Comparison of ENCODE assay signal across 9 mouse cellular contexts in genomic region chr8:13625281-13625970, GRCm38 (mm10). TPM values are rescaled to one million over a fixed set of nuclear protein-coding genes. Genes with fewer than 3 reads are reported as not detected.
A peak's percentile ranks its signal among the peaks of the same experiment; 100 is the strongest.
DNase-seq lines count a peak whose midpoint lies in the region; ATAC-seq and TF ChIP-seq lines count a peak whose summit lies in the region.
"Had no signal": no experiment of that assay in that cellular context is flagged by ENCODE, and none has a peak within 500 bp of the region (broad histone marks: within the 10 kb centered on the region; RNA-seq: fewer than 3 reads in every experiment).

No protein-coding gene starts in this region.

- H3K36me3 ChIP-seq in forebrain, embryonic 14.5 days (ENCODE audit: control insufficient read depth, insufficient read depth, low read length): no peaks in the 10 kb centered on the region
- 0 out of 2 replicates have a peak, but pooled peaks cover 3% of the 10 kb centered on the region for H3K36me3 ChIP-seq in limb, embryonic 15.5 days

- H3K27ac ChIP-seq in gastrocnemius, adult 2 months: peak overlapping the region; percentile 84
- H3K27ac ChIP-seq in forebrain, embryonic 14.5 days (ENCODE audit: low read depth, low read length): peak overlapping the region; percentile 49; the same call in 1 of the 2 replicates
- H3K27ac ChIP-seq in limb, embryonic 15.5 days: 0 out of 2 replicates have a peak overlapping the region, but pooled peaks have one; percentile 82

- H3K4me3 ChIP-seq in gastrocnemius, adult 2 months: no peak overlapping the region
- no peak overlapping the region for H3K4me3 ChIP-seq in forebrain, embryonic 14.5 days (ENCODE audit: low read depth, low read length)
- H3K4me3 ChIP-seq in limb, embryonic 15.5 days: no peak overlapping the region
- H3K4me3 ChIP-seq: midbrain, embryonic 12.5 days had no signal

- no peak overlapping the region for H3K4me2 ChIP-seq in forebrain, embryonic 14.5 days (ENCODE audit: low read length)
- H3K4me2 ChIP-seq in limb, embryonic 15.5 days: no peak overlapping the region
- H3K4me2 ChIP-seq: midbrain, embryonic 12.5 days had no signal

- no peak for TF ChIP-seq CTCF in gastrocnemius, adult 2 months (IDR thresholded peaks at IDR 0.05)

- no peaks in the 10 kb centered on the region for H3K9me3 ChIP-seq in forebrain, embryonic 14.5 days (replicated peaks; ENCODE audit: control insufficient read depth, low read length)
- H3K9me3 ChIP-seq in limb, embryonic 15.5 days: no peaks in the 10 kb centered on the region
- H3K9me3 ChIP-seq: midbrain, embryonic 12.5 days had no signal

- peaks cover 31% of the 10 kb centered on the region for H3K4me1 ChIP-seq in forebrain, embryonic 14.5 days (ENCODE audit: control insufficient read depth, insufficient read depth, low read length)
- peaks cover 52% of the 10 kb centered on the region for H3K4me1 ChIP-seq in limb, embryonic 15.5 days

- H3K9ac ChIP-seq in forebrain, embryonic 14.5 days (ENCODE audit: low read length): no peak overlapping the region
- H3K9ac ChIP-seq in limb, embryonic 15.5 days: no peak overlapping the region
- H3K9ac ChIP-seq: midbrain, embryonic 12.5 days had no signal

- WGBS in forebrain, embryonic 14.5 days: 83% methylated on average over 5 of the region's 5 CpGs
- 68% methylated on average over 5 of the region's 5 CpGs for WGBS in limb, embryonic 15.5 days

- H3K27me3 ChIP-seq in forebrain, embryonic 14.5 days (replicated peaks; ENCODE audit: control insufficient read depth, insufficient read depth, low read length): no peaks in the 10 kb centered on the region
- no peaks in the 10 kb centered on the region for H3K27me3 ChIP-seq in limb, embryonic 15.5 days
- H3K27me3 ChIP-seq: midbrain, embryonic 12.5 days had no signal

- peak; percentile 10; the same call in 1 of the 2 replicates for ATAC-seq in forebrain, embryonic 14.5 days
- ATAC-seq in limb, embryonic 15.5 days (ENCODE audit: insufficient number of reproducible peaks, low FRiP score, low TSS enrichment, low read depth): no peak

- no peak for DNase-seq in gastrocnemius, adult 2 months
- DNase-seq in gastrocnemius, postnatal 25 days: no peak
- peak; percentile 43 for DNase-seq in 3T3-L1 (ENCODE audit: low read depth, low spot score)
- DNase-seq in forebrain, embryonic 14.5 days (ENCODE audit: low spot score): no peak
- DNase-seq in urinary bladder, adult 2 months (ENCODE audit: low spot score): no peak
- DNase-seq in cerebellum, postnatal 25 days: no peak
- DNase-seq in layer of hippocampus, postnatal 25 days (ENCODE audit: extremely low spot score in 1 of 2, low spot score in 1 of 2): no peak

- intact Hi-C loops in gastrocnemius, adult 2 months (cut with DNase I): no loop called here

RNA-seq across cellular contexts. Expression of gene Rasa3, which starts 52.0 kb away (rescaled TPM):
- total RNA-seq in gastrocnemius, adult 2 months (2021): 10 to 100 TPM in 1 of 2 experiments, 1 to 10 TPM in 1; 5.9 to 10.5 TPM
- total RNA-seq in gastrocnemius, postnatal 25 days (2021): 1 to 10 TPM; 8.4 to 9.4 TPM
- polyA plus RNA-seq in forebrain, embryonic 14.5 days (2014; fragmentation: Nextera tagmentation; extraction: Ambion mirVana): 17.3 and 22.3 TPM in 2 replicates
- 32.3 and 35.5 TPM in 2 replicates for polyA plus RNA-seq in limb, embryonic 15.5 days (2015; fragmentation: Nextera tagmentation; extraction: Ambion mirVana)
- polyA plus RNA-seq in urinary bladder, adult 2 months (2012; rRNA removed): 49.5 and 51.4 TPM in 2 replicates
- 10 to 100 TPM; 58.5 to 66.2 TPM for total RNA-seq in layer of hippocampus, postnatal 25 days (2021)

Comparison
In these comparisons a context has a peak if more than half of its experiments do, and no peak if none do; other contexts are left out.
1. RNA of gene Rasa3, which starts 52.0 kb away (total RNA-seq): 58.5 to 66.2 TPM in layer of hippocampus, postnatal 25 days; 5.9 to 10.5 TPM in gastrocnemius, adult 2 months and 8.4 to 9.4 TPM in gastrocnemius, postnatal 25 days; every median in the first group is over 4 times any median in the second.
2. Peak in every context shown above with its lines, with median percentiles within 50 percentile points of each other: H3K27ac ChIP-seq.